9 mouse cellular contexts compared by ENCODE assay signal in genomic region chr4:135854630-135855029, GRCm38 (mm10). TPM values are rescaled to one million over a fixed set of nuclear protein-coding genes. Genes with fewer than 3 reads are reported as not detected.
DNase-seq lines count a peak whose midpoint lies in the region; ATAC-seq and TF ChIP-seq lines count a peak whose summit lies in the region.
"Had no signal": no experiment of that assay in that cellular context is flagged by ENCODE, and none has a peak within 500 bp of the region (broad histone marks: within the 10 kb centered on the region; RNA-seq: fewer than 3 reads in every experiment).

No protein-coding gene starts in this region.

- no peaks in the 10 kb centered on the region for H3K27me3 ChIP-seq in E14TG2a.4 (ENCODE audit: insufficient read depth, low read length)
- H3K27me3 ChIP-seq in forebrain, postnatal 0 days (ENCODE audit: insufficient read depth, low read length) = no peaks in the 10 kb centered on the region
- no peaks in the 10 kb centered on the region for H3K27me3 ChIP-seq in liver, embryonic 16.5 days (ENCODE audit: control insufficient read depth, insufficient read depth, low read depth, low read length)

- H3K9ac ChIP-seq in forebrain, postnatal 0 days = peak overlapping the region; percentile 91; the same call in 1 of the 2 replicates
- peak overlapping the region; percentile 94 for H3K9ac ChIP-seq in liver, embryonic 16.5 days (ENCODE audit: low read depth, low read length)

- no peak for TF ChIP-seq CTCF in gastrocnemius, adult 2 months (IDR thresholded peaks at IDR 0.05)
- TF ChIP-seq CTCF in E14TG2a.4 (conservative IDR thresholded peaks at IDR 0.05; ENCODE audit: low read length) = no peak
- no peak for TF ChIP-seq CTCF in forebrain, postnatal 0 days (IDR thresholded peaks at IDR 0.05; ENCODE audit: low read depth)

- H3K9me3 ChIP-seq in E14TG2a.4 (ENCODE audit: low read length) = no peaks in the 10 kb centered on the region
- H3K9me3 ChIP-seq in forebrain, postnatal 0 days (ENCODE audit: low read length) = no peaks in the 10 kb centered on the region
- no peaks in the 10 kb centered on the region for H3K9me3 ChIP-seq in liver, embryonic 16.5 days (replicated peaks; ENCODE audit: control insufficient read depth, low read length)

- no peak for ATAC-seq in forebrain, postnatal 0 days
- ATAC-seq in liver, embryonic 16.5 days (ENCODE audit: low read depth) = no peak

- intact Hi-C loops in gastrocnemius, adult 2 months (cut with DNase I) = no loop called here
- intact Hi-C loops in left cerebral cortex, postnatal 25 days (cut with DNase I) = no loop called here

- DNase-seq in gastrocnemius, adult 2 months = no peak
- DNase-seq in gastrocnemius, postnatal 25 days = no peak
- no peak for DNase-seq in forebrain, postnatal 0 days
- DNase-seq in urinary bladder, postnatal 25 days (ENCODE audit: low spot score) = no peak
- DNase-seq in left cerebral cortex, postnatal 25 days (ENCODE audit: low spot score in 2 of 2) = no peak
- DNase-seq in cerebellum, adult 18-20 months = no peak

- H3K4me1 ChIP-seq in E14TG2a.4 (replicated peaks; ENCODE audit: low read depth, low read length) = peaks cover 47% of the 10 kb centered on the region
- H3K4me1 ChIP-seq in forebrain, postnatal 0 days (ENCODE audit: insufficient read depth) = peaks cover 13% of the 10 kb centered on the region; the same call in 1 of the 2 replicates
- H3K4me1 ChIP-seq in liver, embryonic 16.5 days (ENCODE audit: control insufficient read depth, low read depth, low read length) = peaks cover 74% of the 10 kb centered on the region

- peak overlapping the region; percentile 93 for H3K27ac ChIP-seq in gastrocnemius, adult 2 months
- H3K27ac ChIP-seq in forebrain, postnatal 0 days (ENCODE audit: low read depth, low read length) = peak overlapping the region; percentile 99
- peak overlapping the region; percentile 99 for H3K27ac ChIP-seq in liver, embryonic 16.5 days (ENCODE audit: low read length)

- peak overlapping the region; percentile 80 for H3K4me2 ChIP-seq in forebrain, postnatal 0 days (ENCODE audit: low read depth)
- peak overlapping the region; percentile 95 for H3K4me2 ChIP-seq in liver, embryonic 16.5 days (ENCODE audit: low read depth, low read length)

- no peak overlapping the region for H3K4me3 ChIP-seq in gastrocnemius, adult 2 months
- H3K4me3 ChIP-seq in E14TG2a.4 (replicated peaks; ENCODE audit: low read length) = peak overlapping the region; percentile 96
- H3K4me3 ChIP-seq in forebrain, postnatal 0 days (ENCODE audit: low read depth, low read length) = peak overlapping the region; percentile 92; the same call in 1 of the 2 replicates
- H3K4me3 ChIP-seq in liver, embryonic 16.5 days (ENCODE audit: low read depth, low read length) = peak overlapping the region; percentile 98

- H3K36me3 ChIP-seq in E14TG2a.4 (ENCODE audit: insufficient read depth, low read length) = peaks cover 18% of the 10 kb centered on the region
- H3K36me3 ChIP-seq in forebrain, postnatal 0 days (ENCODE audit: insufficient read depth) = no peaks in the 10 kb centered on the region
- H3K36me3 ChIP-seq in liver, embryonic 16.5 days (ENCODE audit: control insufficient read depth, insufficient read depth) = peaks cover 10% of the 10 kb centered on the region

- WGBS in forebrain, postnatal 0 days = 71% methylated on average over 11 of the region's 11 CpGs
- 70% methylated on average over 11 of the region's 11 CpGs for WGBS in liver, embryonic 16.5 days (ENCODE audit: insufficient replicate concordance)

RNA-seq across cellular contexts. Expression of gene Srsf10, which starts 0.9 kb away (rescaled TPM):
- total RNA-seq in gastrocnemius, adult 2 months (2021) = 10 to 100 TPM; 27.2 to 30.6 TPM
- 10 to 100 TPM; 22.6 to 25.2 TPM for total RNA-seq in gastrocnemius, postnatal 25 days (2021)
- 96.4 and 114 TPM in 2 replicates for total RNA-seq in forebrain, postnatal 0 days (2014; rRNA removed)
- polyA plus RNA-seq in forebrain, postnatal 0 days (2015; fragmentation: Nextera tagmentation; extraction: Ambion mirVana) = 131 and 143 TPM in 2 replicates
- polyA plus RNA-seq in liver, embryonic 16.5 days (2015; fragmentation: Nextera tagmentation; extraction: Ambion mirVana) = 81.8 and 90.3 TPM in 2 replicates
- total RNA-seq in left cerebral cortex, postnatal 25 days (2021) = 10 to 100 TPM; 74.3 to 80.1 TPM

RNA-seq across cellular contexts. Expression of gene Pnrc2, which starts 19.0 kb away (rescaled TPM):
- 10 to 100 TPM; 36.7 to 44.8 TPM for total RNA-seq in gastrocnemius, adult 2 months (2021)
- total RNA-seq in gastrocnemius, postnatal 25 days (2021) = 10 to 100 TPM; 25.7 to 36.4 TPM
- total RNA-seq in forebrain, postnatal 0 days (2014; rRNA removed) = 64.4 and 75.0 TPM in 2 replicates
- 60.9 and 73.0 TPM in 2 replicates for polyA plus RNA-seq in forebrain, postnatal 0 days (2015; fragmentation: Nextera tagmentation; extraction: Ambion mirVana)
- polyA plus RNA-seq in liver, embryonic 16.5 days (2015; fragmentation: Nextera tagmentation; extraction: Ambion mirVana) = 74.9 and 81.1 TPM in 2 replicates
- total RNA-seq in left cerebral cortex, postnatal 25 days (2021) = 10 to 100 TPM; 46.8 to 48.4 TPM

RNA-seq across cellular contexts. Expression of gene Cnr2, which starts 40.6 kb away (rescaled TPM):
- total RNA-seq in gastrocnemius, adult 2 months (2021) = under 1 TPM; 0.10 to 0.11 TPM
- under 1 TPM; 0.08 to 0.10 TPM for total RNA-seq in gastrocnemius, postnatal 25 days (2021)
- 0.24 and 0.31 TPM in 2 replicates for total RNA-seq in forebrain, postnatal 0 days (2014; rRNA removed)
- polyA plus RNA-seq in forebrain, postnatal 0 days (2015; fragmentation: Nextera tagmentation; extraction: Ambion mirVana) = 0.17 TPM in 1 of 2 replicates, not detected in the other
- 2.9 TPM in 2 replicates for polyA plus RNA-seq in liver, embryonic 16.5 days (2015; fragmentation: Nextera tagmentation; extraction: Ambion mirVana)
- total RNA-seq in left cerebral cortex, postnatal 25 days (2021) = under 1 TPM in 1 of 2 experiments, not detected in 1; 0.14 TPM
- polyA plus RNA-seq: C2C12 had no signal
